Mouse (Mus musculus) small intestine, adult 2 months (tissue): ENCODE data around the gene Ugp2.

ENCODE experiments used
- CTCF ChIP-seq: fragments of 200-500 bp; IDR thresholded peaks from 2 replicates; pipeline ENCODE4 v1.5.1; 2012; ENCODE audit warnings: low read depth, mild to moderate bottlenecking, control low read depth, inconsistent platforms, low read length, moderate library complexity, mixed read lengths; ENCODE audit not compliant: insufficient replicate concordance, insufficient read length; ENCODE audit errors: extremely low read depth
- POLR2A ChIP-seq: fragments of 200-500 bp; IDR thresholded peaks from 2 replicates; pipeline ENCODE4 v1.6.1; 2012; ENCODE audit warnings: low read depth, mild to moderate bottlenecking, control low read depth, inconsistent platforms, low read length, moderate library complexity

GRCm38 (mm10) chr11:21332639-21333295, 38.2 kb downstream of the Ugp2 start:
- no peak for TF ChIP-seq CTCF
- TF ChIP-seq POLR2A, result no peak
